Mouse (Mus musculus): ENCODE data around the gene Lix1l. TPM values are rescaled to one million over a fixed set of nuclear protein-coding genes. Genes with fewer than 3 reads are reported as not detected.

Gene Lix1l
- polyA plus RNA-seq, 1 experiment = 6.9 TPM

DNA sequence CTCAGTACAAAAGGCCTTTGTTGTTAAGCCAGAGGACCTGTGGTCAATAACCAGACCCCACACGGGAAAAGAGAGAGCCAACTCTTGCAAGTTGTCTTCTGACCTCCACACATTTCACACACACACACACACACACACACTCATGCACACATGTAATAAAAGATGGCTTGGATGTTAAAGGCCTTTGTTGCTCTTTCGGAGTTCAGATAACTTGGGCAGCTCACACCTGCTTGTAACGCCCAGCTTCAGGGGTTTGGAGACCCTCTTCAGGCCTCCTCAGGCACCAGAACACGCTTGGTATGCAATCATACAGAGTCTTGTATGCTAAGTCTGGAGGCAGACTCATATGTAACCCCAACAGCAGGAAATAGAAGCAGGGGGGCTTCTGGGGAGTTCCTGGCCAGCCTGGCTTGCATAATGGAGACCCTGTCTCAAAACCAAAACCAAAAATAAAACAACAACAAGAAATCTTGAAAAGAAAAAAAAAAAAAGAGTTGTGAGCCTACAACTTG is 21.7 kb upstream of the Lix1l start:
- DNase-seq (ENCODE audit: low read depth, low spot score) = no peak

DNA sequence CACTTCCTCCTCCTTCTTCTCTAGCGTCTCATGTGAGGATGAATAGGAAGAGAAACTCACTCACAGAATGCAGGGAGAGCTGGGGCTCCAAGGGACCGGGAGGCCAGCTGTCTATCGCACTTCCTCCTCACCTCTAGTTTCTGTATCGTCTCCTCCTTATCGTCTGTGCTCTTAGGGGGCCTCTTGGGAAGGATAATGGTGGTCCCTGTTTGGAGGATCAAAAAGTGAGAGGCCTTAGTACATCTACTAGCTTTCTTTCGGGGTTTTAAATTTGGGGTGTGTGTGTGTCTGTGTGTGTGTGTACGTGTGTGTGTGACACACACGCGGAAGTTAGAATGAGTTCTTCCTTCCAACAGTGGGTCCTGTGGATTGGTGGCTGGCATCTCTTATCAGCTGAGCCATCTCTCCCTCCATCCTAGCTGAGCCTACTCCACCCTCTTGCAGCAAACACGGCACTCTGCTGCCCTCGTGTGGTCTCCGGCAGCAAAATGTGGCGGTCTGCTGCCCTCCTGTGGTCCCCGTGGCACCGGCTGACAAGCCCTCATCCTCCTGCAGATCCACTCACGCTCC is 21.0 kb upstream of the Lix1l start:
- WGBS = 6% methylated on average over 16 of the region's 16 CpGs
- DNase-seq (ENCODE audit: low read depth, low spot score) = no peak

More for the DNA sequence above, 21.7 kb upstream of the Lix1l start:
- 69% methylated on average over 4 of the region's 4 CpGs for WGBS

DNA sequence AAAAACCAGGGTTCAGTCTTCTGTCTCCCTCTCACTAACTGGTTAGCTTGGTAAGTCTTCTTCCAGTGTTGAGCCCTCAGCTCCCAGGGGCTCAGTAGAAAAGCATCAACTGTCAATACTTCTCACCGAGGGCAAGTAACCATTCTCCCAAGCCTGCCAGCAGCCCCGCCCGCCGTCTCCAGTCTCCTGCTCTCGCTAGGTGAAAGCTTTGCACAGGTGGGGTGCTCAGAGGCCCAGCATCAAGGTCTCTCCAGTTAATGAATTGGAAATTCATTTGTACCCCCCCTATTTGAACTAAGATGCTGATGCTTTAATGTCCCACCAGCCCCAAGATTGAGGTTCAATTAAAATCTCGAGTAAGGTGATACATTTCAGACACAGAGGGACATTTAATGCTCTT is 19.8 kb upstream of the Lix1l start:
- DNase-seq (ENCODE audit: low read depth, low spot score) = no peak
- WGBS = 60% methylated on average over 6 of the region's 6 CpGs

DNA sequence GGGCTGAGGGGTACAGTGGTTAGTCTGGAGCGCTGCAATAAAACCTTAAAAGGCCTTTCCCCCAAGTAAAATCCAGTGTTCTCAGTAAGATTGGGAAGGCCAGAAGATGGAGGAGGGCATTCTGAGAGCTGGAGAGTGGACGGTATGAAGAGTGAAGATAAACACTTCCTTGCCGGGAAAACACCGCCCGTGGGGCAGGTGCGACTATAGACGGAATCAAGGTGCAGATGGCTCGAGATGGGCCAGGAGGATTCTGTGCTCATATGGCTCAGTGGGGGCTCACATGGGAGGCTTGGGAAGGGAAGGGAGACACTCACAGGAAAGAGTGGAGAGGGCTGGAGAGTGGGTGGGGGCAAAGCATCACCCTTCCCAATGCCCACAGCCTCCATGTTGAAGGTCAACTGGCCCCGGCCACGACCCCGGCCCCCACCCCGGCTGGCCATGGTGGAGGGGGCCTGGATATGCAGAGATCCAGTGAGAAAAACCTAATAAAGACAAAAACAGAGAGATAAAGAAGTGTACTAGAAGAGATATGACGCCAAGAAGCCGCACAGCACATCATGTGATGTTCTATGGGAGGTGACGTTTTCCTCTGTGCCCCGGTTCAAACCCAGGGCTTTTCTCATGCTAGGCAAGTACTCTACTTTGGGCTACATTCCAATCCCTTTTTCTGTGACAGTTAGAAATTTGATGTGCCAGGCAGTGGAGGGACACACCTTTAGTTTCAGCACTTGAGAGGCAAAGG is 19.0 kb upstream of the Lix1l start:
- DNase-seq (ENCODE audit: low read depth, low spot score) = no peak
- WGBS = 81% methylated on average over 16 of the region's 16 CpGs

DNA sequence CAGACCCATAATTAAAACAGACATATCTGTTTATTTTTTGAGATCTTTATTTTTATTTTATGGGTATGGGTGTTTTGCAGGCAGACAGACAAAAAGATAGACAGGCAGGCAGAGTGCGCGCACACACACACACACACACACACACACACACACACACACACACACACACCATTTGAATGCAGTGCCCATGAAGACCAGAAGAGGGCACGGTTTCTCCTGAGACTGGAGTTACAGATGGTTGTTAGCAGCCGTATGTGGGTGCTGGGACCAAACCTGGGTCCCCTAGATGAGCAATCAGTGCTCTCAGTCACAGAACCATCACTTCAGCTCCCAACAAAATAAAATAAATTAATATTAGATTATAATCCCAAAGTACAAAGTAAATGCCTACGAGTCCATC is 17.6 kb upstream of the Lix1l start:
- DNase-seq (ENCODE audit: low read depth, low spot score) = no peak
- WGBS = 95% methylated on average over 5 of the region's 5 CpGs

DNA sequence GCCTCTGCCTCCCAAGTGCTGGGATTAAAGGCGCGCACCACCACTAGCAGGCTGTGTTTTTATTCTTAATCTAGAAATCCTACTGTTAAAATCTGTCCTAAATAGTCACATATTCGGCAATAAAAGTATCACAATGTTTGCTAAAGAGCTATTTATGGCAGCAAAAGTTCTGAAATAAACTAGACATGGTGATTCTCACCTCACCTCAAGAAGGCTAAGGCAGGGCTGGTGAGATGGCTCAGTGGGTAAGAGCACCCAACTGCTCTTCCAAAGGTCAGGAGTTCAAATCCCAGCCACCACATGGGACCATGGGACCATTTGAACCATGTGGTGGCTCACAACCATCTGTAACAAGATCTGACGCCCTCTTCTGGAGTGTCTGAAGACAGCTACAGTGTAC is 10.3 kb upstream of the Lix1l start:
- 76% methylated on average over 4 of the region's 4 CpGs for WGBS
- no peak for DNase-seq (ENCODE audit: low read depth, low spot score)

DNA sequence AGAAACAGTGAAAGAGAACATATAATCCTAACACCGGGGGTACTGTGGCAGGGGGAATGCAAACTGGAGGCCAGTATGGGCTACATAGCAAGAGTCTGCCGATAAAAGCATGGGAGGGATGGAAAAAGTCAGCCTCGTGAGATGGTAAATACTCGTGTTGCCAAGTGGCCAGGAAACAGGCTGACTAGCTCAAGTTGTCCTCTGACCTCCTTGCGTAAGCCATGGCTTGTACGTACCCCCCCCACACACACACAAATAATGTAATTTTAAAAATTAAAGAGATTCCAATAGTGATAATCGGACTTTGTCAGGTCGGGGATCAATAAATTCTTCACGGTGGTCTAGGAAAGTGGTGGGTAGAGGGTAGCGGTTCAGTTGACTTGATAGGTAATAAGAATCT is 7.6 kb upstream of the Lix1l start:
- under 1% methylated on average over 10 of the region's 10 CpGs for WGBS
- no peak for DNase-seq (ENCODE audit: low read depth, low spot score)

DNA sequence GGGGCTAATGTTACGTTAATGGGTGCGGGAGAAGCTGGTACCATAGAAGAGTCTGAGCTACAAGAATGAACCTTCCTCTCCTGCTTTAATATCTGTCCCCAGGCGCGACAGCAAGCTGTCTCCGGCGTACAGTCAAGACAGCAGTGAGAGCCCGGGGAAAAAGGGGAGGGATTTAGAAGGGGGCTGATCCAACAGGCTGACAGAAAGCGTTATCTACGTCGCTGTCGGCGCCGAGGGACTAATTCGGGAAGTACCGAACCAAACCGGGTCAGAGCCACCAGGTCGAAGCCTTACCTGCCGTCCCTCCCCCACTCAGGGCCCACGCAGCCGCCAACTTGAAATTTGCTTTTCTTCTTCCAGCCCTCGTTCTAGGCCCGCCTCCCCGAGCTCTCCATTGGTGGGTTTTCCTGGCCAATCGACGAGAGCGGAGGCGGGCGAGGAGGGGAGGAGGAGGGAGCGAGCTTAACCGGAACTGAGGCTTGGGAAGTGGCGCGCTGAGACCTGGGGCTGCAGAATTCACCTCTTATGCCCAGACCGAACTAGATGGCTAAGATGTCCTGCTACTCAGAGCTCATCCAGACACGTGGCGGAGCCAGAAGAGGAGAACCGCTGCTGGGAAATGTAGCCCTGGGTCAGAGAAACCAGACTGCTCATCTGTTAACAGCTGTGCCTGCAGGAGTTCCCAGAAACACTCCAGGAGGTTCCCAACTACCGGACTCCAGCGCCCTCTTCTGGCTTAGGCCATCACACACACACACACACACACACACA is 7.0 kb upstream of the Lix1l start, which contains the start of gene Polr3gl:
Polr3gl (minus strand) TSS at position 392 of the 771 bp plus-strand sequence.
- WGBS = under 1% methylated on average over 36 of the region's 38 CpGs

DNA sequence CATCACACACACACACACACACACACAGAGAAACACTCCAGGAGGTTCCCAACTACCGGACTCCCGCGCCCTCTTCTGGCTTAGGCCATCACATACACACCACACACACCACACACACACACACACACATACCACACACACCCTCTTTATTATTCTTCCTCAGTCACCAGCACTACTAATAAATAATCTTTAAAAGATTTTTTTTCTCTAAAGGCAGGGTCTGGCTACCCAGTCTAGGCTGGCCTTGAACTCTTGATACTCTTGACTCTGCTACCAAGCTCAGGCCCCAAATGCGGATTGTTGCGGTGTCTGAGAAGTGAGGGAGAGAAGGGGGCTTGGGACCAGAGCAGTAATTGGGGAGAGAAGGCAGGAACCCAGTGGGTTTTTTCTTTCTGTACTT is 6.1 kb upstream of the Lix1l start:
- WGBS = 80% methylated on average over 5 of the region's 5 CpGs
- no peak for DNase-seq (ENCODE audit: low read depth, low spot score)

More for the DNA sequence above, 7.0 kb upstream of the Lix1l start, which contains the start of gene Polr3gl:
- no peak for DNase-seq (ENCODE audit: low read depth, low spot score)

DNA sequence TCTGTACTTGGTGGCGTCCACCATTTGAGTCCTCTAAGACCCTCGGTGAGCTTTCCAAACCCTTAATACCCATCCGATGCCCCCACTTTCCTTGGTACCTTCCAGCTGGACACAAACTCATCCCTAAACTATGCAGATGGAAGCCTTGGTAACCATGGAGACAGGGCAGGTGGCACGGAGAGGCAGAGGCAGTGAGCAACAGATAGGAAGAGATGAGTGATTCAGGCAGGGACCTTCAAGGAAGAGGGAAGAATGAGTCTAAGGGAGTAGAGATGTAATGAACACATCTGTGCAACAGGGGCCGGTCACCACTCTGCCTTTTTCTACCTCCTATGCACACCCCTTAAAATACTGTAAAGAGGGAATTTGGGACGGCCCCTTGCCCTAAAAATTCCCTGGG is 5.3 kb upstream of the Lix1l start:
- no peak for DNase-seq (ENCODE audit: low read depth, low spot score)
- WGBS = 36% methylated on average over 6 of the region's 6 CpGs

DNA sequence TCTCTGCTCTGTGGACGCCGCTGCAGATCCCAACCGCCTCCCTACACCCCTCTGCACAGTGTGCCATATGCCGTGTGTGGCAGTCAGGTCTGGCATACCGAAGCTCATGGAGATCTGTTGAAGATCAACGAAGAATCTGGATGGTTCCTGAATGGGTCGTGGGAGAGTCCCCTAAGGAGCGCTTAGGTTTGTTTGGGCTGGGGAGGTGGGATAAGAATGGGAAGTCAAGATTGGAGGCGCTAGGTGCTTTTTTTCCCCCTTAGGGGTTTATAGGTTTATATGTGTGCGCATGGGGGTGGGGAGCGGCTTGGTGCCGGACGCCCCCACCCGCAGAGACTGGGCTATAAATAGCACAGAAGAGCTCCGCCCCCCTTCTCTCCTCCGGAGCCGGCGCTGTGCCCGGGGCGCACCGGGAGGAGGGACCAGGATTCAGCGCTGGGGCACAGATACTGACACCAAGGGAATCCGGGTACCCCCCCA is 4.7 kb upstream of the Lix1l start, which contains the start of gene Ankrd34a:
Ankrd34a (plus strand) TSS at position 409 of the 480 bp plus-strand sequence.
- WGBS = 3% methylated on average over 23 of the region's 23 CpGs
- DNase-seq (ENCODE audit: low read depth, low spot score) = no peak

DNA sequence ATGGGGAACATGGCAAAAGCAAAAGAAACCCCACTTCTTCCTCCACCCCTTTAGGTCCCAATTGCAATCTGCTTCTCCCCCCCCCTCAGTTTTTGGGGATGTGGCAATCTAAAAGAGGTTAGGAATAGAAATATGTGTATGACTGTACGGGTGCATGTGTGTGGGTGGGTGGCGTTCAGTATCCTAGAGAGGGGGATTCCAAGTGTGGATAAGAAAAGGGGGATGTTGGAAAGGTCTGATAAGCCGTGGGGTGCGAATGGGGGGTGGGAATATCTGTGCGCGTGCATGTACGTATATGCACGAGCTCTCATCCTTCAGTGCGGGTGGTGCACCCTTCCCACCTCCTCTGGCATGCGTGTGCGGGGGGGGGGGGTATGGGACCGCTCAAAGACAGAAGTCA is 4.1 kb upstream of the Lix1l start:
- no peak for DNase-seq (ENCODE audit: low read depth, low spot score)
- 3% methylated on average over 10 of the region's 12 CpGs for WGBS

DNA sequence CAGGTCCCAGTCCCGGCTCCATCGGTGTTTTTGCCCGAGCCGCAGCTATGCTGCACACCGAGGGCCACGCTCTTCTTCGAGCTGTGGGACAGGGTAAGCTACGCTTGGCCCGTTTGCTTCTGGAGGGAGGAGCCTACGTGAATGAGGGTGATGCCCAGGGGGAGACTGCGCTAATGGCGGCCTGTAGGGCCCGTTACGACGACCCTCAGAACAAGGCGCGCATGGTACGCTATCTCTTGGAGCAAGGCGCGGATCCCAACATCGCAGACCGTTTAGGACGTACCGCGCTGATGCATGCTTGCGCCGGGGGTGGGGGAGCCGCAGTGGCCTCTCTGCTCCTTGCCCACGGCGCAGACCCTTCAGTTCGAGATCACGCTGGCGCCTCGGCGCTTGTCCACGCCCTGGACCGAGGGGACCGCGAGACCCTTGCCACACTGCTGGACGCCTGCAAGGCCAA is 3.5 kb upstream of the Lix1l start:
- DNase-seq (ENCODE audit: low read depth, low spot score) = no peak
- under 1% methylated on average over 40 of the region's 40 CpGs for WGBS

DNA sequence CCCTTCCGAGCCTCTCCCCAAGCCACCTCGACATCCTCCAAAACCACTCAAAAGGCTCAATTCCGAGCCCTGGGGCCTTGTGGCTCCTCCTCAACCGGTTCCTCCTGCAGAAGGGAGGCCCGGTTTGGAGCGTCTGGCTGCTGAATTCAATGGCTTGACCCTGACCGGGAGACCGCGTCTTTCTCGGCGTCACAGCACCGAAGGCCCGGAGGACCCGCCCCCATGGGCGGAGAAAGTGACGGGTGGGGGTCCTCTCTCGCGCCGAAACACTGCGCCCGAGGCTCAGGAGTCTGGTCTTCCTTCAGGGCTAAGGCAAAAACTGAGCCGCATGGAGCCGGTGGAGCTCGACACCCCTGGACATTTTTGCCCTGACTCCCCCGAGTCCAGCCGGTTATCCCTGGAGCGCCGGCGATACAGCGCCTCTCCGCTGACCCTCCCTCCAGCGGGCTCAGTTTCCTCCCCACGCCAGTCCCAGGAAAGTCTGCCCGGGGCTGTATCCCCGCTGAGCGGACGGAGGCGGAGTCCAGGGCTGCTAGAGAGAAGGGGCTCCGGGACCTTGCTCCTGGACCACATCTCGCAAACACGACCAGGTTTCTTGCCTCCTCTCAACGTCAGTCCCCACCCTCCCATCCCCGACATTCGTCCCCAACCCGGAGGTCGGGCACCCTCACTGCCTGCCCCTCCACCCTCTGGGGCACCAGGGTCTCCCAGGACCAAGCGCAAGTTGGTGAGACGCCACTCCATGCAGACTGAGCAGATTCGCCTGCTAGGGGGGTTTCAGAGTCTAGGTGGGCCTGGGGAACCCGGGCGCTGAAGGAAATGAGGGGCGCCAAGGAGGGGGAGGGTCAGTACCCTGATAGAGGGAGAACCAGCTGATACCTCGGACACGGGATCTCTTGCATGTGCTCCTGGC is 2.5 kb upstream of the Lix1l start:
- 6% methylated on average over 54 of the region's 54 CpGs for WGBS
- no peak for DNase-seq (ENCODE audit: low read depth, low spot score)

DNA sequence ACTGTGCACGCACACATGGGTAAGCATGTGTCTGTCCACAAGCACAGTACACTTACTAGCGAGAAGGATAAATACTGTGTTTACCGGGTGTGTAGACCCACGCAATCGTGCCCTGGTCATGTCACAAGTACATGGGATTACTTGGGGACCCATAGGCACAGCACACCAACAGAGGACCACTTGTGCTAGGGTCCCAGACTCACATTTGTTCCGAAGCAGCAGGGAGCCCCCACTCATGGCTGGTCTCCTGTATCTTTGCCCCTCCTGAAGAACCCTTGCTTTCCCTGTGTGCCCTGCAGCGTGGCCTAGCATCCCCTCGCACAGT is 1.9 kb upstream of the Lix1l start:
- DNase-seq (ENCODE audit: low read depth, low spot score) = no peak
- WGBS = 59% methylated on average over 8 of the region's 8 CpGs

DNA sequence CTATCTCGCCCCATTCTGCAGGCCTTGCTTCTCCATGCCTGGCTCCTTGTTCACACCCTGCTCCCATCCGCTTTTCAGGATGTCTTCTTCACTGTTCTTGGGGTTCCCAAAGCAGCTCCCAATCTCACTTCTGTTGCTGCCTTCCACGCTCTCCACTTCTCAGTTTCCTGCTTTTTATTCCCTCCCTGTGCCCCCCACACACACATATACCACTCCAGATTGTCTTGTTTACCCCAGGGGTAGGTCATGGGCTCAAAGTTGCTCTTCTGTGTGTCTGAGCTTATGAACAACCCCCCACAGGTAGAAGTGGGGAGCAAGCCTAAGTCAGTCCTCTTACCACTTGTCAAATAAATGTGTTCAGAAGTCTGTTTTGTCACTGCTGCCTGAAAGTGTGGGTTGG is 1.5 kb upstream of the Lix1l start:
- DNase-seq (ENCODE audit: low read depth, low spot score) = no peak
- 88% methylated on average over 3 of the region's 3 CpGs for WGBS

DNA sequence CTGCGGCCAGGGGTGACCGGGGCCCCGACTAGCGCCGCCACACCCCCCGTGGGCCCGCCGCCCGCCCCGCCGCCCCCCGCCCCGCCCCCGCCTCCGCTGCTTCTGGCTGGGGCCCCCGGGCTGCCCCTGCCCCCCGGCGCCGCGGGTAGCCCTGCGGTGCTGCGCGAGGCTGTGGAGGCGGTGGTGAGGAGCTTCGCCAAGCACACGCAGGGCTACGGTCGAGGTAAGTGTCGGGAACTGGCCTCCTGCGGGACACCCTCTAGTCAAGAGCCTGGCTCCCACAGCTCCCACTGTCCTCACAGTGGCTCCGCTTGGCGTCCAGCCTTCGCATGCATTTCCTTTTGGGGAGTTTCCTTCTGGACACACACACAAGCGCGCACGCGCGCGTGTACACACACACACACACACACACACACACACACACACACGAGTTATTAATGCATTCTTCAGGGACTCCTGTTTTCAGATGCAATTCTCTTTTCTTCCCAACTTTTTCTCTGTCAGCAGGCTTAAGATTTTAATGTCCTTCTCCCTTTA is 370 bp downstream of the Lix1l start:
- 5% methylated on average over 38 of the region's 40 CpGs for WGBS
- DNase-seq (ENCODE audit: low read depth, low spot score) = no peak

DNA sequence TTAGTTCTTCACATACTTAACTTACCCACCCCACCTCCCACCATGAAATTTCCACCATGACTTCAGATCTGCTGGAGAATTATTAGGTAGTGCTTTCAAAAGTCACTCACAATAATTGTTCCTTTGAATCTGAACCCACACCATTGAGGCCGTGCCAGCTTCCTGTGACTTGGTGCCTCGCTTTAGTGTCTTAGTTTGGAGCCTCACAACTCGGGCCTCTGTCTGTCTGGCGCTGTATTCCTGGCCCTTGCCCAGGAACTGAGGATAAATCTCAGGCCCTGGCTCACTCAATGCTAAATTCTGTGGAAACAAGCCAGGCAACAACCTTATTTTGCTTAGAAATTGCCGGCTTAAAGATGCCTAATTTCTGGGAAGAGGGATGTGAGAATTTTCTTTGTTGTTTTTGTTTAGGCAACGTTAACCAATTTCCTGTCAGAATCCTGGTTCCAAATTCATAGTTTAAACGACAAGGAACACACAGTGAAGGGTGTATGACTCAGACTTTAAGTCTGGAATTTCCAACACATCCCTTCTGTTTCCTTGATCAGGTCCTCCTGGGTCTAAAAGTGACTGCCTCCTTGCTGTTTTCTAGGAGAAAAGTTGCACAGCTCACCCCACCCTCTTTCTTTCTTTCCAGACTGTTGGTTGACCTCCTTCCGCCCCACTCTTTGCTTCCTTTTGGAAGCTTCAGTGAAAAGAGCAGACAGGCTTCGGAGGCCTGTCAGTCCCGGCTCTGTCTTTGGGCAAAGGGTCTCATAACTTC is 1.2 kb downstream of the Lix1l start:
- DNase-seq (ENCODE audit: low read depth, low spot score) = no peak
- WGBS = 43% methylated on average over 10 of the region's 10 CpGs
